Mouse (Mus musculus) lung, postnatal 0 days (tissue): ENCODE data around the gene Tmub1. TPM values are rescaled to one million over a fixed set of nuclear protein-coding genes. Genes with fewer than 3 reads are reported as not detected.

Source experiments
- ATAC-seq: fragments of 200-750 bp; cut with Nextera tagmentation; 2 replicates; pipeline ENCODE4 v1.8.0; 2017; ENCODE audit warnings: moderate library complexity
- DNase-seq: peaks from one replicate; pipeline ENCODE4 v3.0.0-alpha.2; 2016; ENCODE audit warnings: low spot score
- H3K27ac ChIP-seq: fragments of 300-500 bp; sonication (generic); 2 replicates; pipeline ENCODE4 v1.5.1; 2014; ENCODE audit warnings: antibody characterized with exemption, mild to moderate bottlenecking, low read length, mixed read lengths
- H3K27me3 ChIP-seq: fragments of 300-500 bp; sonication (generic); replicated peaks from 2 replicates; pipeline ENCODE4 v1.6.1; 2014; ENCODE audit warnings: low read length, mixed read lengths; ENCODE audit not compliant: insufficient read depth
- H3K36me3 ChIP-seq: fragments of 300-500 bp; sonication (generic); 2 replicates; pipeline ENCODE4 v1.6.1; 2014; ENCODE audit warnings: low read length, mixed read lengths; ENCODE audit not compliant: insufficient read depth
- H3K4me1 ChIP-seq: fragments of 300-500 bp; sonication (generic); 2 replicates; pipeline ENCODE4 v1.6.1; 2014; ENCODE audit warnings: antibody characterized with exemption, low read depth, low read length, mixed read lengths; ENCODE audit not compliant: insufficient read depth
- H3K4me2 ChIP-seq: fragments of 300-500 bp; sonication (generic); replicated peaks from 2 replicates; pipeline ENCODE4 v1.6.1; 2014; ENCODE audit warnings: low read depth, mild to moderate bottlenecking, low read length, moderate library complexity, mixed read lengths
- H3K4me3 ChIP-seq: fragments of 300-500 bp; sonication (generic); 2 replicates; pipeline ENCODE4 v1.5.1; 2014; ENCODE audit warnings: low read depth, low read length
- H3K9ac ChIP-seq: fragments of 300-500 bp; sonication (generic); replicated peaks from 2 replicates; pipeline ENCODE4 v1.6.1; 2014; ENCODE audit warnings: low read depth, mild to moderate bottlenecking
- H3K9me3 ChIP-seq: fragments of 300-500 bp; sonication (generic); 2 replicates; pipeline ENCODE4 v1.6.1; 2016; ENCODE audit warnings: low read length, mixed read lengths
- CTCF ChIP-seq: IDR thresholded peaks from 2 replicates; pipeline ENCODE4 v1.5.1; 2016; ENCODE audit warnings: antibody characterized with exemption, mild to moderate bottlenecking
- EP300 ChIP-seq: IDR thresholded peaks from 2 replicates; pipeline ENCODE4 v1.6.1; 2016; ENCODE audit warnings: antibody characterized with exemption, mild to moderate bottlenecking, control low read depth
- WGBS: fragments of 180-500 bp; shearing (Covaris S2); extraction: QIAGEN DNeasy Blood & Tissue Kit; methylation state at CpG from one replicate; pipeline ENCODE4 v1.1.7; 2014; 5-methylcytosine and 5-hydroxymethylcytosine counted together
- polyA plus RNA-seq: library from polyadenylated mRNA; unstranded; fragments of >200 nt; fragmentation: Nextera tagmentation; extraction: Ambion mirVana; gene quantifications from 2 replicates; pipeline ENCODE4 v1.2.1, GENCODE M21; 2015

The Tmub1 gene
- polyA plus RNA-seq, 1 experiment from 2014 or later = 17.7 TPM

GRCm38 (mm10) chr5:24486097-24486496 is 38.4 kb upstream of the Tmub1 start:
- H3K4me2 ChIP-seq = no peak overlapping the region
- 3% methylated on average over 8 of the region's 8 CpGs for WGBS
- H3K27me3 ChIP-seq = no peaks in the 10 kb centered on the region
- no peak overlapping the region for H3K4me3 ChIP-seq
- ATAC-seq (peak; percentile 34), DNase-seq (peak; percentile 90)
- no peak overlapping the region for H3K27ac ChIP-seq
- peak; percentile 92 for TF ChIP-seq CTCF
- no peak for TF ChIP-seq EP300
- H3K9ac ChIP-seq = no peak overlapping the region
- no peaks in the 10 kb centered on the region for H3K9me3 ChIP-seq
- H3K4me1 ChIP-seq = no peaks in the 10 kb centered on the region
- peaks cover 50% of the 10 kb centered on the region; the same call in 1 of the 2 replicates for H3K36me3 ChIP-seq

- Histone ChIP-seq H3K4me2 (no peak overlapping the region), H3K4me1 (no peaks in the 10 kb centered on the region), H3K9ac (no peak overlapping the region), H3K36me3 (peaks cover 45% of the 10 kb centered on the region; the same call in 1 of the 2 replicates), H3K27me3 (no peaks in the 10 kb centered on the region), H3K4me3 (no peak overlapping the region), H3K27ac (no peak overlapping the region), H3K9me3 (no peaks in the 10 kb centered on the region)
- TF ChIP-seq CTCF (no peak; the same call in 1 of the 2 replicates), EP300 (no peak)
- 62% methylated on average over 22 of the region's 22 CpGs for WGBS
- DNase-seq (no peak), ATAC-seq (no peak)
Observed at GRCm38 (mm10) chr5:24484963-24485362, 37.3 kb upstream of the Tmub1 start.

DNA sequence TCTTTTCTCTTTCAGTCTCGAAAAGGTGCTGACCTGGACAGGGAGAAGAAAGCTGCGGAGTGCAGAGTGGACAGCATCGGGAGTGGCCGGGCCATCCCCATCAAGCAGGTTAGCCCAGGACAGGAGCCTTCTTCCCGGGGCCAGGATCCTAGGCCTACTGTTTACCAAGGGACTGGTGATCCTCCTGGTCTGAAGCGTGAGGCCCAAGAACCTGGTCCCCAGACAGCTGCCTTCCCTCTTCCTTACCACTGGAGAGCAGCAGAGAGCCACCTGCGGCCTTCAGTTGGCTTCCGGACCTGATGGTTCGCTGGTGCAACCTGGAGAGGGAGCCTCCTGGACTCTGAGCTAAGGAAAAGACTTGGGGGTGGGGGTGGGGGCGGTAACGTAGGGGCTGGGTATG is 35.7 kb upstream of the Tmub1 start:
- H3K9me3 ChIP-seq = no peaks in the 10 kb centered on the region
- H3K27me3 ChIP-seq = no peaks in the 10 kb centered on the region
- TF ChIP-seq CTCF = peak; percentile 89
- no peak for TF ChIP-seq EP300
- no peak overlapping the region for H3K9ac ChIP-seq
- H3K36me3 ChIP-seq = peaks cover 54% of the 10 kb centered on the region
- WGBS = 34% methylated on average over 11 of the region's 11 CpGs
- DNase-seq = peak; percentile 88
- no peak overlapping the region for H3K27ac ChIP-seq
- no peak overlapping the region for H3K4me3 ChIP-seq
- no peaks in the 10 kb centered on the region for H3K4me1 ChIP-seq
- ATAC-seq = peak; percentile 70
- H3K4me2 ChIP-seq = no peak overlapping the region

DNA sequence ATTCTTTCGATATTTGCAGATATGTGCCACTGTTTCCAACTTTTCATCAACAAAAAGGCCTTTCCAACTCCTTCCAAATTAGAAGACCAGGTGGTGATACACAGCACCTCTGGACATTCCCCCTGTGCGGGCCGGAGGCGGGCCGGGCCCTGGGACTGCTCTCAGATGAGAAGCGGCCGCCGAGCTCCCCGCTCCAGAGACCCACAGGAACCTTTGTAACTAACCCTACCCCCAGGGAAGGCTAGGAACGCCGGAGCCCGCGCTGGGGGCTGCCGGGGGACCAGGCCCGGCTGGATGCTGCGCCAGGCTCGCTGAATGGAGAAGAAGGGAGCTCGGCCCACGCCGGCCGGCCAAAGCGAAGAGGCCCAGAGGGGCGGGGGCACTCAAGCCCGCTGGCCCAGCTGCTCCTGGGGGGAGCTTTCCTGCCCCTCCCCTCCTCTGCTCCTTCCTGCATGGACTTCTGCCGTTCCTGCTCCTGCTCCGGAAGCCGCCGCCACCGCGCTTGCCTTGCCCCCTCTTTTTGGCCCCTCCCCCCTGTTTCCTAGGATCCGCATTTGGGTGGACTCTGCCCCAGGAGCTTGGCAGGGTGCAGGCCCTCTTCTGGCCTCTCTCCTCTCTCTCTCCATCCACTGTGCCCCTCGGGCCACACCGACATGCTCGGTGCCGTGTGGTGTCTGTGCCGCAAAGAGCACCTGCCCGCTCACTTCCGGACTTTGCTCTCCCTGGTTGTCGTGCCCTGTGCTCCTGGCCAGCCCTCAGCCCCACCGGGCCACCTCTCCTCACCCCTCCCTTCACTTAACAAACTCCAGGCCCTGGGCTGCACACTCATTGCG is 34.8 kb upstream of the Tmub1 start:
- H3K27ac ChIP-seq = no peak overlapping the region
- no peaks in the 10 kb centered on the region for H3K4me1 ChIP-seq
- TF ChIP-seq CTCF (no peak), EP300 (no peak)
- no peak overlapping the region for H3K4me3 ChIP-seq
- no peak overlapping the region for H3K9ac ChIP-seq
- H3K9me3 ChIP-seq = no peaks in the 10 kb centered on the region
- no peak overlapping the region for H3K4me2 ChIP-seq
- peaks cover 58% of the 10 kb centered on the region for H3K36me3 ChIP-seq
- 56% methylated on average over 39 of the region's 41 CpGs for WGBS
- DNase-seq (no peak), ATAC-seq (no peak)
- no peaks in the 10 kb centered on the region for H3K27me3 ChIP-seq

DNA sequence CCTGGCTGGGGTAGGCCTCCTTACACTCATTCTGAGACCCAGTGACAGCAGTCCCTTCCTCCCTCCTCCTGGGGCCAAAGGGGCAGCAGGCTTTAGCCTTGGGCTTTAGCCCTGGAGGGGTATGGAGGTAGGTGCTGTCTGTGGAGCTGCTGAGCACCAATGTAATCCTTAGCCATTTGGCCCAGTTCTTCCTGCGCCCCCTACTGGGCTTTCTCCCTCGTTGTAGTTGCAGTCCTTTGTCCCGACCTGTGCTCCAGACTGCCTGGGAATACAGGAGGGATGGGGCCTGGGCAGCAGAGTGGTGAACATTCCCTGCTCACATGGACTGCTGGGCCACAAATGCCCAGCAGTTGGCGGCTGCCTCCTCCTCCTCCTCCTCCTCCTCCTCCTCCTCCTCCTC is 34.0 kb upstream of the Tmub1 start:
- H3K9ac ChIP-seq = no peak overlapping the region
- ATAC-seq (peak; percentile 67), DNase-seq (peak; percentile 77)
- no peaks in the 10 kb centered on the region for H3K4me1 ChIP-seq
- whole genome bisulfite sequencing = 9% methylated on average over 4 of the region's 4 CpGs
- H3K9me3 ChIP-seq = no peaks in the 10 kb centered on the region
- no peak overlapping the region for H3K27ac ChIP-seq
- no peak overlapping the region for H3K4me3 ChIP-seq
- H3K4me2 ChIP-seq = no peak overlapping the region
- H3K36me3 ChIP-seq = peaks cover 57% of the 10 kb centered on the region
- H3K27me3 ChIP-seq = no peaks in the 10 kb centered on the region
- peak; percentile 82 for TF ChIP-seq CTCF
- no peak for TF ChIP-seq EP300

DNA sequence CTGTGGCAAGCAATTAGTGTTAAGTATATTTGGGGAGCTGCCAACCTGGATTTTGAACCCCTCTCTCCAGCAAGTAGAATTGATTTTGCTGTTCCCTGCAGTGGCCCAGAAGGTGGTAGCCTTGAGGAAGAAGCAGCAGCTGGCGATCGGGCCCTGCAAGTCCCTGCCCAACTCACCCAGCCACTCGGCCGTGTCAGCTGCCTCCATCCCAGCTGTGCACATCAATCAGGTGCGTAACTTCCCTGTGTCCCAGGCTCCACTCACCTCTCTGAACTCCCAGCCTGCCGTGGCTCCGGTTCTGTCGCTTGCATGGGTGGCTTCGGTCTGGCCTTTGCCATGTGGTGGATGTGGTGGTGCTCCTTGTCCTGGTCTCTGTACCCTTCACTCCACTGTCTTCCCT is 30.3 kb upstream of the Tmub1 start:
- peaks cover 40% of the 10 kb centered on the region for H3K36me3 ChIP-seq
- WGBS = 85% methylated on average over 9 of the region's 9 CpGs

More for the DNA sequence above, 30.3 kb upstream of the Tmub1 start:
- TF ChIP-seq EP300 = no peak
- H3K4me1 ChIP-seq = peaks cover 5% of the 10 kb centered on the region; the same call in 1 of the 2 replicates
- ATAC-seq (no peak), DNase-seq (no peak)
- no peak overlapping the region for H3K27ac ChIP-seq
- H3K9ac ChIP-seq = no peak overlapping the region
- no peak overlapping the region for H3K4me3 ChIP-seq
- no peaks in the 10 kb centered on the region for H3K27me3 ChIP-seq
- H3K4me2 ChIP-seq = no peak overlapping the region
- no peaks in the 10 kb centered on the region for H3K9me3 ChIP-seq
